In genomic region chr17:29147273-29147672, GRCm38 (mm10) we compare ENCODE assay signal across 20 mouse cellular contexts. TPM values are rescaled to one million over a fixed set of nuclear protein-coding genes. Genes with fewer than 3 reads are reported as not detected.
"Had no signal": no experiment of that assay in that cellular context is flagged by ENCODE, and none has a peak within 500 bp of the region (broad histone marks: within the 10 kb centered on the region; RNA-seq: fewer than 3 reads in every experiment).

No protein-coding gene starts in this region.

- ATAC-seq: intestine, embryonic 15.5 days; liver, postnatal 0 days; midbrain, embryonic 13.5 days had no signal

- H3K4me1 ChIP-seq: midbrain, embryonic 13.5 days; neural tube, embryonic 12.5 days had no signal

- H3K9me3 ChIP-seq: intestine, embryonic 15.5 days; midbrain, embryonic 13.5 days; neural tube, embryonic 12.5 days; neural tube, embryonic 15.5 days had no signal

- H3K9ac ChIP-seq: intestine, embryonic 15.5 days; kidney, embryonic 15.5 days; liver, embryonic 14.5 days; liver, postnatal 0 days; lung, embryonic 14.5 days; midbrain, embryonic 13.5 days; neural tube, embryonic 12.5 days; neural tube, embryonic 15.5 days had no signal

- H3K4me2 ChIP-seq: intestine, embryonic 15.5 days; kidney, embryonic 15.5 days; lung, embryonic 14.5 days; midbrain, embryonic 13.5 days; neural tube, embryonic 12.5 days; neural tube, embryonic 15.5 days had no signal

- DNase-seq: kidney, adult 11 months; kidney, adult 8-10 months; kidney, postnatal 10 days; kidney, postnatal 36 days; layer of hippocampus, postnatal 36 days; liver, postnatal 0 days; lung, embryonic 14.5 days; right cerebral cortex, adult 18-20 months; right cerebral cortex, postnatal 14 days; right cerebral cortex, postnatal 4 days had no signal

- H3K36me3 ChIP-seq: intestine, embryonic 15.5 days; kidney, embryonic 15.5 days; midbrain, embryonic 13.5 days; neural tube, embryonic 12.5 days; neural tube, embryonic 15.5 days had no signal

- H3K4me3 ChIP-seq: intestine, embryonic 15.5 days; kidney, embryonic 15.5 days; left cerebral cortex, adult 2 months; midbrain, embryonic 13.5 days; neural tube, embryonic 12.5 days; neural tube, embryonic 15.5 days had no signal

- H3K27ac ChIP-seq: intestine, embryonic 15.5 days; kidney, embryonic 15.5 days; left cerebral cortex, adult 2 months; liver, embryonic 14.5 days; macrophage; midbrain, embryonic 13.5 days; neural tube, embryonic 12.5 days; neural tube, embryonic 15.5 days; stomach, postnatal 0 days had no signal

- H3K27me3 ChIP-seq: intestine, embryonic 15.5 days; kidney, embryonic 15.5 days; midbrain, embryonic 13.5 days; neural tube, embryonic 12.5 days; neural tube, embryonic 15.5 days had no signal

RNA-seq across cellular contexts. Expression of gene Rab44, which starts 33.3 kb away (rescaled TPM):
- polyA plus RNA-seq: limb, embryonic 11.5 days; midbrain, embryonic 13.5 days had no signal
